Comparison of ENCODE assay signal across 8 mouse cellular contexts in the genomic region with DNA sequence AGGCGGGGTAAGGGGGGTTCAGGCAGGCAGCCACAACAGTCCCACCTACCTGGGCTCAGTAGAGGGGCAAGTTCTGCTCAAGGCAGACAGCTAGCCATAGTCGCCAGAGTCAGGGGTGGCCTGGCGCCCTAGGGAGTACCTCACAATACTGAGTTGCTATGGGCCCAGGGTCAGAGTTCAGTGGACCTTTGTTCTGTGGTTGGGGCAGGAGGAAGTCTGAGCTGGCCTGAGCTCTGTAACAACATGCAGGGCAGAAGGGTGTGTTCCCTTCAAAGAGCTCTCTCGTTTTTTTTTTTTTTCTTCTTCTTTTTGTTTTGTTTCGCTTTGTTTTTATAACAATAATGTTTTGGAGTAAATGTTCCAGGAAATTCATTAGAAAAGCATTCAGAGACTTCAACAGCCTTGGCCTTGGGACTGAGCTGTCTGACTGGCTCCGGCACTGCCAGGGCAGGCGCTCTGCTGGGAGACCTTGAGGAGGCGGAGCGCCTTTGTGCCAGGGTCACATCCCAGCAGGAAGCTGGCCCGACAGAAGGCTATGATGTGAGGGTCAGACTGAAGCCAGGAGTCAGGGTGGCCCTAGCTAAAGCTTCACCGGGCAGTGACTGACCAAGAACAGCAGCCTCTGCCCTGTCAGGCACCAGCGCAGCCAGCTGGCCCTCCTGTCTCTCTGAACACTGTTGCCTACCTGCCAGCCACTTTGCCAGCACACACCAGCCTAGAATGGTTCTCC. TPM values are rescaled to one million over a fixed set of nuclear protein-coding genes. Genes with fewer than 3 reads are reported as not detected.
A peak's percentile ranks its signal among the peaks of the same experiment; 100 is the strongest.
DNase-seq lines count a peak whose midpoint lies in the region; ATAC-seq and TF ChIP-seq lines count a peak whose summit lies in the region.

No protein-coding gene starts in this region.

- H3K4me2 ChIP-seq in forebrain, embryonic 13.5 days, result no peak overlapping the region
- H3K4me2 ChIP-seq in forebrain, postnatal 0 days (ENCODE audit: low read depth), result no peak overlapping the region
- no peak overlapping the region for H3K4me2 ChIP-seq in embryonic facial prominence, embryonic 14.5 days (ENCODE audit: low read depth, low read length)

- no peak for ATAC-seq in forebrain, embryonic 13.5 days
- no peak for ATAC-seq in forebrain, postnatal 0 days
- ATAC-seq in embryonic facial prominence, embryonic 14.5 days (ENCODE audit: low read depth), result no peak
- no peak for ATAC-seq in erythroblast, adult 5-6 weeks (replicated peaks; ENCODE audit: low FRiP score, poor library complexity, severe bottlenecking)

- no peak for DNase-seq in forebrain, postnatal 0 days
- peak; percentile 96 for DNase-seq in adrenal gland, adult 2 months
- DNase-seq in embryonic facial prominence, embryonic 14.5 days (ENCODE audit: low spot score), result no peak
- peak; percentile 77 for DNase-seq in kidney, adult 18-20 months
- DNase-seq in lung, postnatal 14 days, result peak; percentile 67
- DNase-seq in thymus, postnatal 4 days, result no peak

- no peaks in the 10 kb centered on the region for H3K27me3 ChIP-seq in forebrain, embryonic 13.5 days
- no peaks in the 10 kb centered on the region for H3K27me3 ChIP-seq in forebrain, postnatal 0 days (ENCODE audit: insufficient read depth, low read length)
- no peaks in the 10 kb centered on the region for H3K27me3 ChIP-seq in embryonic facial prominence, embryonic 14.5 days (replicated peaks; ENCODE audit: control insufficient read depth, insufficient read depth, low read length)

- WGBS in forebrain, embryonic 13.5 days, result 57% methylated on average over 12 of the region's 12 CpGs
- whole genome bisulfite sequencing in forebrain, postnatal 0 days, result 62% methylated on average over 12 of the region's 12 CpGs
- 69% methylated on average over 12 of the region's 12 CpGs for WGBS in embryonic facial prominence, embryonic 14.5 days

- H3K4me1 ChIP-seq in forebrain, embryonic 13.5 days, result no peaks in the 10 kb centered on the region
- no peaks in the 10 kb centered on the region for H3K4me1 ChIP-seq in forebrain, postnatal 0 days (ENCODE audit: insufficient read depth)
- H3K4me1 ChIP-seq in embryonic facial prominence, embryonic 14.5 days (ENCODE audit: control insufficient read depth, insufficient read depth, low read length), result no peaks in the 10 kb centered on the region

- no peak for TF ChIP-seq CTCF in forebrain, postnatal 0 days (IDR thresholded peaks at IDR 0.05; ENCODE audit: low read depth)

- H3K4me3 ChIP-seq in forebrain, embryonic 13.5 days, result no peak overlapping the region
- no peak overlapping the region for H3K4me3 ChIP-seq in forebrain, postnatal 0 days (ENCODE audit: low read depth, low read length)
- no peak overlapping the region for H3K4me3 ChIP-seq in embryonic facial prominence, embryonic 14.5 days (ENCODE audit: low read depth, low read length)

- H3K36me3 ChIP-seq in forebrain, embryonic 13.5 days (ENCODE audit: poor library complexity, severe bottlenecking), result peaks cover 50% of the 10 kb centered on the region
- peaks cover 55% of the 10 kb centered on the region for H3K36me3 ChIP-seq in forebrain, postnatal 0 days (ENCODE audit: insufficient read depth)
- H3K36me3 ChIP-seq in embryonic facial prominence, embryonic 14.5 days (ENCODE audit: control insufficient read depth, insufficient read depth, low read length), result peaks cover 69% of the 10 kb centered on the region

- no peak overlapping the region for H3K27ac ChIP-seq in forebrain, embryonic 13.5 days
- no peak overlapping the region for H3K27ac ChIP-seq in forebrain, postnatal 0 days (ENCODE audit: low read depth, low read length)
- no peak overlapping the region; the same call in 1 of the 2 replicates for H3K27ac ChIP-seq in embryonic facial prominence, embryonic 14.5 days (replicated peaks; ENCODE audit: low read depth, low read length)

- H3K9ac ChIP-seq in forebrain, embryonic 13.5 days, result 0 out of 2 replicates have a peak overlapping the region, but pooled peaks have one; percentile 0
- H3K9ac ChIP-seq in forebrain, postnatal 0 days, result no peak overlapping the region
- H3K9ac ChIP-seq in embryonic facial prominence, embryonic 14.5 days (ENCODE audit: low read depth, low read length), result 0 out of 2 replicates have a peak overlapping the region, but pooled peaks have one; percentile 14

- no peaks in the 10 kb centered on the region for H3K9me3 ChIP-seq in forebrain, embryonic 13.5 days (replicated peaks)
- no peaks in the 10 kb centered on the region for H3K9me3 ChIP-seq in forebrain, postnatal 0 days (ENCODE audit: low read length)
- H3K9me3 ChIP-seq in embryonic facial prominence, embryonic 14.5 days (ENCODE audit: control insufficient read depth, low read length), result no peaks in the 10 kb centered on the region

RNA-seq across cellular contexts. Expression of a gene that starts 44.7 kb away (rescaled TPM):
- 33.6 and 37.3 TPM in 2 replicates for polyA plus RNA-seq in forebrain, embryonic 13.5 days (2015; fragmentation: Nextera tagmentation; extraction: Ambion mirVana)
- 41.0 and 41.2 TPM in 2 replicates for total RNA-seq in forebrain, postnatal 0 days (2014; rRNA removed)
- 32.0 and 33.7 TPM in 2 replicates for polyA plus RNA-seq in forebrain, postnatal 0 days (2015; fragmentation: Nextera tagmentation; extraction: Ambion mirVana)
- total RNA-seq in adrenal gland, adult 2 months (2021), result 10 to 100 TPM; 23.6 to 32.4 TPM
- 13.0 and 14.7 TPM in 2 replicates for polyA plus RNA-seq in adrenal gland, adult 2 months (2012; rRNA removed)
- polyA plus RNA-seq in embryonic facial prominence, embryonic 14.5 days (2014; fragmentation: Nextera tagmentation; extraction: Ambion mirVana), result 57.0 and 63.3 TPM in 2 replicates
- 44.1 and 50.7 TPM in 2 replicates for total RNA-seq in erythroblast, adult 5-6 weeks (2015; ENCODE audit: low replicate concordance)
- 49.2 and 63.3 TPM in 2 replicates for total RNA-seq in erythroblast, adult 5-6 weeks (2017; ENCODE audit: low replicate concordance)

RNA-seq across cellular contexts. Expression of a gene that starts 53.8 kb away (rescaled TPM):
- 1.5 and 2.2 TPM in 2 replicates for polyA plus RNA-seq in forebrain, embryonic 13.5 days (2015; fragmentation: Nextera tagmentation; extraction: Ambion mirVana)
- 3.3 and 11.6 TPM in 2 replicates for total RNA-seq in forebrain, postnatal 0 days (2014; rRNA removed)
- 3.7 and 4.9 TPM in 2 replicates for polyA plus RNA-seq in forebrain, postnatal 0 days (2015; fragmentation: Nextera tagmentation; extraction: Ambion mirVana)
- total RNA-seq in adrenal gland, adult 2 months (2021), result 10 to 100 TPM in 1 of 2 experiments, 1 to 10 TPM in 1; 8.3 to 14.2 TPM
- 8.8 and 22.2 TPM in 2 replicates for polyA plus RNA-seq in adrenal gland, adult 2 months (2012; rRNA removed)
- 2.3 and 2.4 TPM in 2 replicates for polyA plus RNA-seq in embryonic facial prominence, embryonic 14.5 days (2014; fragmentation: Nextera tagmentation; extraction: Ambion mirVana)
- not detected in 2 replicates for total RNA-seq in erythroblast, adult 5-6 weeks (2015; ENCODE audit: low replicate concordance)
- total RNA-seq in erythroblast, adult 5-6 weeks (2017; ENCODE audit: low replicate concordance), result 0.28 and 0.34 TPM in 2 replicates

Comparison
In these comparisons a context has a peak if more than half of its experiments do, and no peak if none do; other contexts are left out.
1. DNase-seq: peak in adrenal gland, adult 2 months (single experiment), kidney, adult 18-20 months (single experiment) and lung, postnatal 14 days (single experiment); none in forebrain, postnatal 0 days (single experiment), embryonic facial prominence, embryonic 14.5 days (single experiment) and thymus, postnatal 4 days (single experiment).